In the genomic region with DNA sequence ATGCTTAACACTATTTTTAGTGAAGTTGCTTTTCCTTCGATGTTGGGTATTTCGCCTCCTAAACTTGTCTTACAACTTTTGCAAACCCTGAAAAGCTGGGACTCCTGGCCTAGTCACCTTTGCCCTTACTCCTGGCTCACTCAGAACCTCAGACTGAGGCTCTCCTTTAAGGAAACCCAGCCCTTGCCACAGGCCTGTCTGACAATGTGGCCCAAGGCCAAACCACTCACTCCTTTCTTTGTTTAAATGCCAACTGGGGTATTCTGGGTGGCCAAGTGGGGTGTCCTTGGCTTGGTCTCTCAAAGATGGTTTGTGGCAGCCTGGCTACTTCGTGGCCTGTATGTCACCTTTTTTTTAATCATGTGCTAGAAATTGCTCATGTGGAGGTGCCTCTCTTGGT, we compare ENCODE assay signal across 8 mouse cellular contexts. TPM values are rescaled to one million over a fixed set of nuclear protein-coding genes. Genes with fewer than 3 reads are reported as not detected.
DNase-seq lines count a peak whose midpoint lies in the region; ATAC-seq lines count a peak whose summit lies in the region.

No protein-coding gene starts in this region.

- WGBS in hindbrain, embryonic 10.5 days = 11% methylated on average over 3 of the region's 3 CpGs
- 5% methylated on average over 3 of the region's 3 CpGs for WGBS in limb, embryonic 13.5 days
- 10% methylated on average over 3 of the region's 3 CpGs for WGBS in neural tube, embryonic 15.5 days

- H3K36me3 ChIP-seq in hindbrain, embryonic 10.5 days = peaks cover 50% of the 10 kb centered on the region
- peaks cover 43% of the 10 kb centered on the region for H3K36me3 ChIP-seq in limb, embryonic 13.5 days
- H3K36me3 ChIP-seq in neural tube, embryonic 15.5 days = peaks cover 25% of the 10 kb centered on the region

- no peaks in the 10 kb centered on the region for H3K27me3 ChIP-seq in hindbrain, embryonic 10.5 days (ENCODE audit: insufficient read depth, poor library complexity, severe bottlenecking)
- no peaks in the 10 kb centered on the region for H3K27me3 ChIP-seq in limb, embryonic 13.5 days
- H3K27me3 ChIP-seq in neural tube, embryonic 15.5 days (replicated peaks) = no peaks in the 10 kb centered on the region

- ATAC-seq in limb, embryonic 13.5 days (ENCODE audit: low FRiP score, low read depth) = no peak
- no peak for ATAC-seq in neural tube, embryonic 15.5 days (ENCODE audit: low FRiP score)

- H3K4me2 ChIP-seq in limb, embryonic 13.5 days (replicated peaks) = peak overlapping the region; percentile 80
- H3K4me2 ChIP-seq in neural tube, embryonic 15.5 days = peak overlapping the region; percentile 92

- H3K27ac ChIP-seq in hindbrain, embryonic 10.5 days = peak overlapping the region; percentile 90
- peak overlapping the region; percentile 93 for H3K27ac ChIP-seq in limb, embryonic 13.5 days
- H3K27ac ChIP-seq in neural tube, embryonic 15.5 days (replicated peaks) = peak overlapping the region; percentile 81; the same call in 1 of the 2 replicates

- H3K4me3 ChIP-seq in hindbrain, embryonic 10.5 days = peak overlapping the region; percentile 69
- H3K4me3 ChIP-seq in limb, embryonic 13.5 days = peak overlapping the region; percentile 99
- peak overlapping the region; percentile 87 for H3K4me3 ChIP-seq in neural tube, embryonic 15.5 days (replicated peaks)

- H3K9ac ChIP-seq in limb, embryonic 13.5 days = peak overlapping the region; percentile 98
- H3K9ac ChIP-seq in neural tube, embryonic 15.5 days (replicated peaks) = peak overlapping the region; percentile 75

- H3K9me3 ChIP-seq in hindbrain, embryonic 10.5 days = no peaks in the 10 kb centered on the region
- H3K9me3 ChIP-seq in limb, embryonic 13.5 days = no peaks in the 10 kb centered on the region
- H3K9me3 ChIP-seq in neural tube, embryonic 15.5 days (replicated peaks) = no peaks in the 10 kb centered on the region

- H3K4me1 ChIP-seq in hindbrain, embryonic 10.5 days (replicated peaks) = peaks cover 15% of the 10 kb centered on the region
- peaks cover 15% of the 10 kb centered on the region for H3K4me1 ChIP-seq in limb, embryonic 13.5 days
- peaks cover 21% of the 10 kb centered on the region for H3K4me1 ChIP-seq in neural tube, embryonic 15.5 days

- peak; percentile 12 for DNase-seq in retina, postnatal 1 day
- no peak for DNase-seq in retina, embryonic 14.5 days (ENCODE audit: low spot score)
- DNase-seq in adrenal gland, postnatal 36 days = peak; percentile 64 to 66
- no peak for DNase-seq in hindbrain, embryonic 10.5 days (ENCODE audit: low spot score)
- no peak for DNase-seq in frontal cortex, postnatal 25 days (ENCODE audit: low spot score in 2 of 2)
- no peak for DNase-seq in frontal cortex, adult 2 months (ENCODE audit: extremely low spot score in 1 of 2, low spot score in 1 of 2)

RNA-seq across cellular contexts. Expression of gene Cdc25a, which starts 1.4 kb away (rescaled TPM):
- total RNA-seq in adrenal gland, postnatal 36 days (2021) = 10 to 100 TPM; 10.1 to 17.6 TPM
- polyA plus RNA-seq in hindbrain, embryonic 10.5 days (2016; fragmentation: Nextera tagmentation; extraction: Ambion mirVana) = 36.6 and 40.6 TPM in 2 replicates
- 35.3 and 36.3 TPM in 2 replicates for polyA plus RNA-seq in limb, embryonic 13.5 days (2015; fragmentation: Nextera tagmentation; extraction: Ambion mirVana)
- polyA plus RNA-seq in neural tube, embryonic 15.5 days (2015; fragmentation: Nextera tagmentation; extraction: Ambion mirVana) = 10.4 and 15.2 TPM in 2 replicates
- 3.4 and 4.3 TPM in 2 replicates for polyA plus RNA-seq in frontal cortex, adult 2 months (2012; rRNA removed)

RNA-seq across cellular contexts. Expression of gene Camp, which starts 27.3 kb away (rescaled TPM):
- under 1 TPM in 1 of 2 experiments, not detected in 1; 0.56 TPM for total RNA-seq in adrenal gland, postnatal 36 days (2021)
- polyA plus RNA-seq in hindbrain, embryonic 10.5 days (2016; fragmentation: Nextera tagmentation; extraction: Ambion mirVana) = not detected in 2 replicates
- polyA plus RNA-seq in limb, embryonic 13.5 days (2015; fragmentation: Nextera tagmentation; extraction: Ambion mirVana) = 0.27 and 0.60 TPM in 2 replicates
- polyA plus RNA-seq in neural tube, embryonic 15.5 days (2015; fragmentation: Nextera tagmentation; extraction: Ambion mirVana) = 1.3 TPM in 2 replicates
- polyA plus RNA-seq in frontal cortex, adult 2 months (2012; rRNA removed) = 0.22 and 0.61 TPM in 2 replicates

RNA-seq across cellular contexts. Expression of gene Nme6, which starts 44.2 kb away (rescaled TPM):
- 10 to 100 TPM; 19.3 to 21.1 TPM for total RNA-seq in adrenal gland, postnatal 36 days (2021)
- polyA plus RNA-seq in hindbrain, embryonic 10.5 days (2016; fragmentation: Nextera tagmentation; extraction: Ambion mirVana) = 106 and 108 TPM in 2 replicates
- polyA plus RNA-seq in limb, embryonic 13.5 days (2015; fragmentation: Nextera tagmentation; extraction: Ambion mirVana) = 72.3 and 73.8 TPM in 2 replicates
- 68.3 and 73.2 TPM in 2 replicates for polyA plus RNA-seq in neural tube, embryonic 15.5 days (2015; fragmentation: Nextera tagmentation; extraction: Ambion mirVana)
- 15.3 and 16.1 TPM in 2 replicates for polyA plus RNA-seq in frontal cortex, adult 2 months (2012; rRNA removed)

RNA-seq across cellular contexts. Expression of gene Map4, which starts 54.5 kb away (rescaled TPM):
- 10 to 100 TPM; 75.6 to 96.8 TPM for total RNA-seq in adrenal gland, postnatal 36 days (2021)
- 71.6 and 96.3 TPM in 2 replicates for polyA plus RNA-seq in hindbrain, embryonic 10.5 days (2016; fragmentation: Nextera tagmentation; extraction: Ambion mirVana)
- polyA plus RNA-seq in limb, embryonic 13.5 days (2015; fragmentation: Nextera tagmentation; extraction: Ambion mirVana) = 58.2 and 65.5 TPM in 2 replicates
- 169 and 180 TPM in 2 replicates for polyA plus RNA-seq in neural tube, embryonic 15.5 days (2015; fragmentation: Nextera tagmentation; extraction: Ambion mirVana)
- 313 and 321 TPM in 2 replicates for polyA plus RNA-seq in frontal cortex, adult 2 months (2012; rRNA removed)

Comparison
In these comparisons a context has a peak if more than half of its experiments do, and no peak if none do; other contexts are left out.
1. DNase-seq: peak in retina, postnatal 1 day (single experiment) and adrenal gland, postnatal 36 days (2 of 2); none in retina, embryonic 14.5 days (single experiment), hindbrain, embryonic 10.5 days (single experiment), frontal cortex, postnatal 25 days (0 of 2) and frontal cortex, adult 2 months (0 of 2).
2. Peak in every context shown above with its lines, with median percentiles within 50 percentile points of each other: H3K27ac ChIP-seq and H3K4me3 ChIP-seq.